Mouse (Mus musculus) right cerebral cortex, postnatal 36 days (tissue): ENCODE data around the gene Prcp.
A peak's percentile ranks its signal among the peaks of the same experiment; 100 is the strongest.

Experiments used
- DNase-seq, 2 experiments: peaks; one replicate each; pipeline ENCODE4 v3.0.0; 2022; ENCODE audit warnings: low spot score in 2 of 2, mixed read lengths in 1 of 2

Gene Prcp

GRCm38 (mm10) chr7:92874116-92874675 lies at the start of gene Prcp, which contains the start of gene Ddias:
TSS of gene Prcp (plus strand) at chr7:92874470.
TSS of gene Ddias (minus strand) at chr7:92874247.
- DNase-seq: peak; percentile 80 to 84

- DNase-seq: no peak
These were observed 48.0 kb upstream of the Prcp start for GRCm38 (mm10) chr7:92826248-92826647.

GRCm38 (mm10) chr7:92827981-92828380 lies 46.3 kb upstream of the Prcp start:
- DNase-seq: no peak

- DNase-seq: no peak
These were observed 41.9 kb upstream of the Prcp start for GRCm38 (mm10) chr7:92832395-92832794.

GRCm38 (mm10) chr7:92834391-92834790 lies 39.9 kb upstream of the Prcp start:
- no peak for DNase-seq

GRCm38 (mm10) chr7:92836447-92836846 lies 37.8 kb upstream of the Prcp start:
- DNase-seq: no peak

GRCm38 (mm10) chr7:92837226-92837625 lies 37.0 kb upstream of the Prcp start:
- no peak for DNase-seq

- DNase-seq: no peak
These were observed 36.4 kb upstream of the Prcp start for GRCm38 (mm10) chr7:92837907-92838306.

- no peak for DNase-seq
These were observed 32.0 kb upstream of the Prcp start for GRCm38 (mm10) chr7:92842254-92842653.

- no peak for DNase-seq
These were observed 26.0 kb upstream of the Prcp start for GRCm38 (mm10) chr7:92848246-92848645.

- DNase-seq: no peak
These were observed 7.7 kb upstream of the Prcp start for GRCm38 (mm10) chr7:92866526-92866925.

- DNase-seq: no peak
These were observed 4.1 kb upstream of the Prcp start for GRCm38 (mm10) chr7:92870161-92870560.

GRCm38 (mm10) chr7:92871596-92871995 lies 2.7 kb upstream of the Prcp start:
- DNase-seq: no peak

GRCm38 (mm10) chr7:92874761-92875408 lies 615 bp downstream of the Prcp start:
- peak; percentile 82 to 88 for DNase-seq

- no peak for DNase-seq
These were observed 1.8 kb downstream of the Prcp start for GRCm38 (mm10) chr7:92876066-92876465.

- DNase-seq: no peak
These were observed 2.3 kb downstream of the Prcp start for GRCm38 (mm10) chr7:92876538-92876937.

- no peak for DNase-seq
These were observed 4.5 kb downstream of the Prcp start for GRCm38 (mm10) chr7:92878575-92879285.

- DNase-seq: no peak
These were observed 9.8 kb downstream of the Prcp start for GRCm38 (mm10) chr7:92883850-92884716.

GRCm38 (mm10) chr7:92884998-92885660 lies 10.9 kb downstream of the Prcp start:
- DNase-seq: no peak

GRCm38 (mm10) chr7:92886801-92887200 lies 12.5 kb downstream of the Prcp start:
- DNase-seq: no peak

- DNase-seq: no peak
These were observed 13.0 kb downstream of the Prcp start for GRCm38 (mm10) chr7:92887230-92887629.
